Mouse (Mus musculus) cortical plate, adult 2 months (tissue): ENCODE measurements around the gene Dqx1.

Experiments
- CTCF ChIP-seq: fragments of 200-500 bp; IDR thresholded peaks from 2 replicates; pipeline ENCODE4 v1.5.1; 2011; ENCODE audit warnings: mild to moderate bottlenecking, control low read depth, low read length; ENCODE audit not compliant: insufficient read depth; ENCODE audit errors: extremely low read depth
- POLR2A ChIP-seq: fragments of 200-500 bp; IDR thresholded peaks from 2 replicates; pipeline ENCODE4 v1.6.1; 2011; ENCODE audit warnings: mild to moderate bottlenecking, low read length, control low read depth; ENCODE audit not compliant: insufficient read depth; ENCODE audit errors: extremely low read depth

DNA sequence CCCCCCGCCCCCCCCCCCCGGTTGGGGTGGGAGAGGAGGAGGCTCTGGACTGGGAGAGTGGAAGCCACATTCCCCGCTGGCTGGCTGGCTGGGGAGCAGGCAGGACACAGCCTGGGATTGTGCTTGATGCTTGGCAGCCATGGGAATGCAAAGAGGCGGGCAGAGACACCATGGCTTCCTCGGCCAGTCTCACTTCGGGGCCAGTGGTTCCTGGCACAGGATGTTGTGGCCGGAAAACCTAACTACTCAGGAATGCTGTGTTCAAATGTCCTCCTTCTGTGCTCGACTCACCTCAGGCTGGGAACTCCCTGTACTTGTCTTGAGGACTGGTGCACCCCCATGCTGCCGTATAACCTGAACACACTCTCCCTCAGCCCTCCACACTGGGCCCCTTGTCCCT, 29.9 kb upstream of the Dqx1 start:
- TF ChIP-seq POLR2A (no peak), CTCF (no peak)
